Mouse (Mus musculus): ENCODE results near the gene Ror1. TPM values are rescaled to one million over a fixed set of nuclear protein-coding genes. Genes with fewer than 3 reads are reported as not detected.

The Ror1 gene
- polyA plus RNA-seq, 1 experiment from 2014 or later = 1.5 TPM

DNA sequence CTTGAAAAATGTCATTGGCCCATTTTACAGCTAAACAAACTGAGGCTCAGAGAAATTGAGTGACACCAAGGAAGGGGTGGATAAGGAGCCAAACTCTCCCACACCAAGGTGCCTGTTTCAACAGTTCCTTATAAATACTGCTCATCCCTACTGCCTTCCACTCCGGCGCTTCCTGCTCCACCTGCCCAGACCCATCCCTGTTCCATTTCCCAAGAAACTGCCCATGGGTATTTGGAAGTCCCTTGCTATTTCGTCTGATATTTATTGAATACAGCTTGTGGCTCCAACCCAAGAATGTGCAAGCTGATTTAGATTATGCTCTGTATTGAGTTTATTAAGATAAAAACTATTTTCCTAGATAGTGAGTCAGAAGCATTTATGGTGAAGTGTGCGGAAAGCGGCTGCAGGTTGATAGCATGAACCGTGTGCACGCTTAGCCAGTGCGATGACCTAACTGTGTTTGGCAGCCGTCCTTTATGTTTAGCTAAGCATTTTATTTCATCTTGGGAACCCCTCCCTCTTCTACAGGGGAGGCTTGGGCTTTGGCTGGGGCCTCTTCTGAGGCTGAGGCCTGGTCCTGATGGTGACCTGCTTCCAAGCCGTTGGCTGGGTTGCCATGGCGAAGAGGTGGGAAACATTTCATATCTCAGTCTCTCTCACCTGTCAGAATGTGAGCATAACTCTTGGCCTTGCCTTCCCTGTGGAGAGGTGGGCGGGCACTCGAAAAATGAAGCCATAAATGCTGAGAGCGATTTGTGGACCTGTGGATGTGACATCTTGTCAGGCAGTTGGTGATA, 229.3 kb downstream of the Ror1 start:
- H3K4me2 ChIP-seq (ENCODE audit: low read length) = no peak overlapping the region
- no peak for ATAC-seq (ENCODE audit: low FRiP score, low TSS enrichment)
- H3K36me3 ChIP-seq (ENCODE audit: control insufficient read depth, insufficient read depth, low read length) = no peaks in the 10 kb centered on the region
- H3K27ac ChIP-seq (replicated peaks; ENCODE audit: low read depth, low read length) = no peak overlapping the region
- H3K27me3 ChIP-seq (ENCODE audit: control insufficient read depth, insufficient read depth, low read length) = no peaks in the 10 kb centered on the region
- H3K9ac ChIP-seq (replicated peaks; ENCODE audit: low read length) = no peak overlapping the region
- WGBS = 87% methylated on average over 14 of the region's 14 CpGs
- no peak overlapping the region for H3K4me3 ChIP-seq (replicated peaks; ENCODE audit: low read depth, low read length)
- no peaks in the 10 kb centered on the region for H3K4me1 ChIP-seq (ENCODE audit: control insufficient read depth, insufficient read depth, low read length)
- H3K9me3 ChIP-seq (ENCODE audit: control insufficient read depth, low read length) = no peaks in the 10 kb centered on the region
- no peak for DNase-seq

DNA sequence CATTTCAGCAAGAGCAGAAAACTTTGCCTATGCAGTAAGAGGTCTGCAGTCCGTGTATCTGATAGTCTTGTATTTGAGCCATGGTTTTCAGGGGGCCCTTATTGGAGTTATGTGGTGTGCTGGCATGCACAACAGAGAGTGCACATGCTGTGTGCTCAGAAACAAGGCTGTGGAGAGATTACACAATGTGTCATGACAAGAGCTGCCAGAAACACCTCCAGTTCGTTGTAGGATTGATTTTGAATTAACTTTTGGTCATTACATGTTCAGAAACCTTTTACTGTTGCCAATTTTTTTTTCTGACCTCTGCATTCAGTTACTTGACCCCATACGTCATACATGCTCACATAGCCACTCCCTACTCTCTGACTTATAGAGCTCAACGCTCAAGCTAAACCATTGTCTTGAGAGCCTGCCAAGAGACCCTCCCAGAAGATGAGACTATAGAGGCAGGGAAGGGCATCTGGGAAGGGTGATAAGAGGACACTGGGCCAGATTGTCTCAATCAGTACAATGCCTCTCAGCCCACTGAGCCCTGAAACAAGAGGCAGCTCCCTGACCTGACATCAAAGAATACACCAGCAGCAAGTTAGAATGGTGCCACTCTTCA, 232.9 kb downstream of the Ror1 start:
- no peaks in the 10 kb centered on the region for H3K36me3 ChIP-seq (ENCODE audit: control insufficient read depth, insufficient read depth, low read length)
- ATAC-seq (ENCODE audit: low FRiP score, low TSS enrichment) = no peak
- no peak overlapping the region for H3K9ac ChIP-seq (replicated peaks; ENCODE audit: low read length)
- no peak overlapping the region for H3K4me2 ChIP-seq (ENCODE audit: low read length)
- H3K27ac ChIP-seq (replicated peaks; ENCODE audit: low read depth, low read length) = no peak overlapping the region
- WGBS = 51% methylated on average over 4 of the region's 4 CpGs
- H3K27me3 ChIP-seq (ENCODE audit: control insufficient read depth, insufficient read depth, low read length) = no peaks in the 10 kb centered on the region; the same call in 1 of the 2 replicates
- no peak for DNase-seq
- H3K9me3 ChIP-seq (ENCODE audit: control insufficient read depth, low read length) = no peaks in the 10 kb centered on the region
- H3K4me3 ChIP-seq (replicated peaks; ENCODE audit: low read depth, low read length) = no peak overlapping the region
- H3K4me1 ChIP-seq (ENCODE audit: control insufficient read depth, insufficient read depth, low read length) = no peaks in the 10 kb centered on the region

DNA sequence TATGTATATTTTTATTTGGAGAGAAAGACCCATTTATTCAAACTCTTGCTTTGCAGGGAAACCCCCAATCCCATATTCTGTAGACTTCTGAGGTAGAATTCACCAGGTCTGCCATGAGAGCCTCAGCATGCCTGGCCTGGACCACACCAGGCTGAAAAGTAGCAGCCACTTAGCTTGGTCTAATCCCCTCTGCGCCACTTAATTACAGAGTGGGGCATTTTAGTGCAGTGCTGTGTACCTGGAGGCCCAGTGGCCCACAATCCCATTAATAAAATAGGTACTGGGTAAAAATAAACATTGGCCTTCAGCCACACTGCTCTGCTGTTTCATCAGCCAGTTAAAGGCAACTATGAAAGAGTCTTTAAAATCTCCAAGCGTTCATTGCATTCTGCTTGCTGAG, 239.6 kb downstream of the Ror1 start:
- ATAC-seq (ENCODE audit: low FRiP score, low TSS enrichment) = no peak
- Histone ChIP-seq H3K4me3 (replicated peaks; ENCODE audit: low read depth, low read length) (no peak overlapping the region), H3K27me3 (ENCODE audit: control insufficient read depth, insufficient read depth, low read length) (no peaks in the 10 kb centered on the region; the same call in 1 of the 2 replicates), H3K4me2 (ENCODE audit: low read length) (no peak overlapping the region), H3K9ac (replicated peaks; ENCODE audit: low read length) (no peak overlapping the region), H3K36me3 (ENCODE audit: control insufficient read depth, insufficient read depth, low read length) (no peaks in the 10 kb centered on the region), H3K9me3 (ENCODE audit: control insufficient read depth, low read length) (no peaks in the 10 kb centered on the region), H3K27ac (replicated peaks; ENCODE audit: low read depth, low read length) (no peak overlapping the region), H3K4me1 (ENCODE audit: control insufficient read depth, insufficient read depth, low read length) (0 out of 2 replicates have a peak, but pooled peaks cover 6% of the 10 kb centered on the region)
- DNase-seq = no peak
- WGBS = 30% methylated on average over 2 of the region's 2 CpGs

DNA sequence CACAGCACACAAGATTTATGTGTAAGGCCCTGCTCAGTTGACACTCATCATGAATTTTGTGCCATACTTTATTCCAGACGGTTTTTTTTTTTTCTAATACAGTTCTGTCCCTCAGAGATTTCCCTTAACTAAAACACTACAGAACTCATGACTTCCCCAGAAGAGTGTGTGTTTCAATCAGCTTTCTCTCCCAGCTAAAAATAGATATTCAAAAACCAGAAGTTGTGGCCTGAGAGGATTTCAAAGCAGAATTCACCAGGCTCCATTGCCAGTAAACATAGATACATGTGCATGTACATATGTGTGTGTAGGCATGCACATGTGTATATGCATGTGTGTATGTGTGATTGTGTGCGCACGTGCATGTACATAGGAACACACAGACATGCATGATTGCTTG, 252.2 kb downstream of the Ror1 start:
- Histone ChIP-seq H3K4me3 (replicated peaks; ENCODE audit: low read depth, low read length) (no peak overlapping the region), H3K36me3 (ENCODE audit: control insufficient read depth, insufficient read depth, low read length) (no peaks in the 10 kb centered on the region), H3K9ac (replicated peaks; ENCODE audit: low read length) (no peak overlapping the region), H3K4me2 (ENCODE audit: low read length) (no peak overlapping the region), H3K4me1 (ENCODE audit: control insufficient read depth, insufficient read depth, low read length) (no peaks in the 10 kb centered on the region), H3K27me3 (ENCODE audit: control insufficient read depth, insufficient read depth, low read length) (no peaks in the 10 kb centered on the region), H3K27ac (replicated peaks; ENCODE audit: low read depth, low read length) (no peak overlapping the region), H3K9me3 (ENCODE audit: control insufficient read depth, low read length) (0 out of 2 replicates have a peak, but pooled peaks cover 11% of the 10 kb centered on the region)
- DNase-seq (no peak), ATAC-seq (ENCODE audit: low FRiP score, low TSS enrichment) (no peak)
- 88% methylated on average over 3 of the region's 3 CpGs for WGBS

DNA sequence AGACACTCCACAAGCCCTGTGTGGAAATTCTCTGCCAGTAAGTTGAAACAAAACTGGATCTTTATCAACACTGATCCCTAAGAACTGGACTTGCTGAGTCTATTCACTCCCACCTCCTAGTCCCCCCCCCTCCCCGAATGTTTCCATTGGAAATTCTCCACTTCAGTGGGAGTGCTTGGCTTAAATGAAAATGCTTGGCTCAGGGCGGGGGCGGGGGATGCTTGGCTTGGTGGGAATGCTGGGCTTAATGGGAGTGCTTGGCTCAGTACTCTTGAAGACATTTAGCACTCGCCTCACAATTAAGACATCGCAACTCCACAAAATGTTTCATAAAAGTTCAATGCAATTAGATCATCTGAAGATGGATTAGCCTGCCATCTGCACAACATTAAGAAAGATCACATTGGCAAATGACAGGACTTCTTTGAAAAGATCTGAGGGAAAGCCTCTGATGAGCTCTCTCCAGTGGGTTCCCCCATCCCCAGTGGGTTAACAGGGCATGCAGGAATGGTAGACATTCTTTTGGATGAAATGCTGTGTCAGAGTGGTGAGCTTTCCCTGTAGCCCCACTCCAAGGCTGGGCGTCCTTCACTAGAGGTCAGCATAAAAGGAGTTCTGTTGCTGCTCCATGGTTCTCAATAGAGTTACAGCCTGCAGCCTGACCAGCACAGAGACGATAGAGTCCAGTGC, 254.7 kb downstream of the Ror1 start:
- 89% methylated on average over 7 of the region's 7 CpGs for WGBS
- no peak for ATAC-seq (ENCODE audit: low FRiP score, low TSS enrichment)
- no peaks in the 10 kb centered on the region for H3K36me3 ChIP-seq (ENCODE audit: control insufficient read depth, insufficient read depth, low read length)

DNA sequence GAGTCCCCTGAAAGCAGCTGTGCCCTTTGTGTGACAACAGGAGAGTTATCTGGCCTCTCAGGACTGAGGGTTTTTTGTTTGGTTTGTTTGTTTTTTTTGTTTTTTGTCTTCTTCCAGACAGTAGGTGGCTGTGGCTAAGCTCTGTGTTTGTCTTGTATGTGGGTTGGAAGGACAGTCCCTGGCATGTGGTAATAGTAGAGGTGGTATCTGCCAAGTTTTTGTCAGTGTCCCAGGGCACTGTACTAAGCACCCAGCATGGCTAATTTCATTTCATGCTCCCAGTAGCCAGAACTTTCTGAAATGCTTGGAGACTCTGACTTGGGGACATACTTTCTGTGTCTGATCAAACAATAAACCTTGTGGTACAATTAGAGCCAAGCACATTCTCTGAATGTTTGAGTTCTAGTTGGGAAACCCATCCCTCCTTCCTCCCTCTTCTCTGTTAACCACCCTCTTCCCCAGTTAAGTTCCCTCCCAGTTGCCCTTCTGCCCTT, 256.3 kb downstream of the Ror1 start:
- H3K4me1 ChIP-seq (ENCODE audit: control insufficient read depth, insufficient read depth, low read length) = no peaks in the 10 kb centered on the region
- no peak overlapping the region for H3K9ac ChIP-seq (replicated peaks; ENCODE audit: low read length)
- H3K27me3 ChIP-seq (ENCODE audit: control insufficient read depth, insufficient read depth, low read length) = no peaks in the 10 kb centered on the region
- 0 out of 2 replicates have a peak, but pooled peaks cover 11% of the 10 kb centered on the region for H3K9me3 ChIP-seq (ENCODE audit: control insufficient read depth, low read length)
- H3K27ac ChIP-seq (replicated peaks; ENCODE audit: low read depth, low read length) = no peak overlapping the region
- ATAC-seq (ENCODE audit: low FRiP score, low TSS enrichment) (no peak), DNase-seq (no peak)
- no peaks in the 10 kb centered on the region for H3K36me3 ChIP-seq (ENCODE audit: control insufficient read depth, insufficient read depth, low read length)
- H3K4me2 ChIP-seq (ENCODE audit: low read length) = no peak overlapping the region
- H3K4me3 ChIP-seq (replicated peaks; ENCODE audit: low read depth, low read length) = no peak overlapping the region

More for the DNA sequence above, 254.7 kb downstream of the Ror1 start:
- H3K27me3 ChIP-seq (ENCODE audit: control insufficient read depth, insufficient read depth, low read length) = no peaks in the 10 kb centered on the region
- DNase-seq = no peak
- no peaks in the 10 kb centered on the region for H3K4me1 ChIP-seq (ENCODE audit: control insufficient read depth, insufficient read depth, low read length)
- no peak overlapping the region for H3K9ac ChIP-seq (replicated peaks; ENCODE audit: low read length)
- H3K4me3 ChIP-seq (replicated peaks; ENCODE audit: low read depth, low read length) = no peak overlapping the region
- H3K4me2 ChIP-seq (ENCODE audit: low read length) = no peak overlapping the region
- no peak overlapping the region for H3K27ac ChIP-seq (replicated peaks; ENCODE audit: low read depth, low read length)
- H3K9me3 ChIP-seq (ENCODE audit: control insufficient read depth, low read length) = 0 out of 2 replicates have a peak, but pooled peaks cover 11% of the 10 kb centered on the region

DNA sequence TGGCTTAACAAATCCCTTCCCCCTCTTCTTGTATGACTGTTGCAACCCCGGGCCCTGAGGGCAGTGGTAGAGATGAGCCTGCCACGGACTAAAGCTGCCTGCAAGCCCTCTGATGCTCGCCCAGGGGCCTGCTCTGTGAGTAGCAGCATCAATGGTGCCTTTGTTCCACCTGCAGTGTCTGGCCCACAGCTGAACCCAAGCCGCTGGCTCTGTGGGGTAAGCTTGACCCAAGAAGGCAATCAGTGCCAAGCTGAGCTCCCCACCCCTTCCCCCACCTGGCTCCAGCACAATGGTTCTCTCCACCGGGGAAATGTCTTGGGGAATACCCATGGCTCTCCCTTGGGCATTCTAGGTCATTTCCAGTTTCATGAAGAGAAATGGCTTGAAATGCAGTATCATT, 260.0 kb downstream of the Ror1 start:
- ATAC-seq (ENCODE audit: low FRiP score, low TSS enrichment) = no peak
- Histone ChIP-seq H3K4me1 (ENCODE audit: control insufficient read depth, insufficient read depth, low read length) (no peaks in the 10 kb centered on the region), H3K9me3 (ENCODE audit: control insufficient read depth, low read length) (0 out of 2 replicates have a peak, but pooled peaks cover 11% of the 10 kb centered on the region), H3K36me3 (ENCODE audit: control insufficient read depth, insufficient read depth, low read length) (no peaks in the 10 kb centered on the region), H3K27ac (replicated peaks; ENCODE audit: low read depth, low read length) (no peak overlapping the region), H3K9ac (replicated peaks; ENCODE audit: low read length) (no peak overlapping the region), H3K4me2 (ENCODE audit: low read length) (no peak overlapping the region), H3K27me3 (ENCODE audit: control insufficient read depth, insufficient read depth, low read length) (no peaks in the 10 kb centered on the region), H3K4me3 (replicated peaks; ENCODE audit: low read depth, low read length) (no peak overlapping the region)
- WGBS = 61% methylated on average over 5 of the region's 5 CpGs
- no peak for DNase-seq

DNA sequence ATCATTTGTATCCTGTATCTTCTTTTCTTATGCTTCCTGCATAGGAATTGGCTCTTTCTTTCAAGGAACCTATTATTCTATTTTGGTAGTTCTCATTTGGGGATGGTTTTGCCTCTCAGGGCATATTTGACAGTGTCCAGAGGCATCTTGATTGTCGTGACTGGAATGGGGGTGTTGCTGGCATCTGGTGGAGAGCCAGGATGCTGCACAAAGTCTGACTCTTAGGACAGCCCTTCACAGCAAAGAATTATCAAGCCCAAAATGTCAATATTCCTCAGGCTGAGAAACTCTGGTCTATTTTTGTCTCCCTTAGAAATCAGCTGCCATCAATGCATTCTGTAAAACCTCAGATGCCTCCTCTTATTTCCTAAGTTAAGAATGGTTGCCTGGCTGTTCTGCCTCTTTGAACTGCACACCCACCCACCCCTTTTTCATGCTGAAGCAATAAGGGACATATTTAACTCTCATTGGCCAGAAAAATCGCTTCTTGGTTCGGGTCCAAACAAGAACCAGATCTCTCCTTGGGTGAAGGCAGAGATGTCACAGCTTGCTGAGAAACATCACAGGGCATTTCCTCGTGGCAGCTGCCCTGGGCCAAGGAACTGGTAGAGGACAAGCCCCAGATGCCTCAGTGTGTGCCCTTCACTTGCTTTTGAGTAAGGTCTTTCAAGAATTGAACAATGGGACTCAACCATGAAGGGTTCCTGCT, 262.4 kb downstream of the Ror1 start:
- DNase-seq = no peak
- Histone ChIP-seq H3K36me3 (ENCODE audit: control insufficient read depth, insufficient read depth, low read length) (no peaks in the 10 kb centered on the region), H3K9me3 (ENCODE audit: control insufficient read depth, low read length) (no peaks in the 10 kb centered on the region), H3K4me2 (ENCODE audit: low read length) (no peak overlapping the region), H3K4me3 (replicated peaks; ENCODE audit: low read depth, low read length) (no peak overlapping the region), H3K9ac (replicated peaks; ENCODE audit: low read length) (no peak overlapping the region), H3K27me3 (ENCODE audit: control insufficient read depth, insufficient read depth, low read length) (no peaks in the 10 kb centered on the region), H3K27ac (replicated peaks; ENCODE audit: low read depth, low read length) (no peak overlapping the region), H3K4me1 (ENCODE audit: control insufficient read depth, insufficient read depth, low read length) (no peaks in the 10 kb centered on the region)
- ATAC-seq (ENCODE audit: low FRiP score, low TSS enrichment) = no peak
- 80% methylated on average over 4 of the region's 4 CpGs for WGBS

All from midbrain, embryonic 14.5 days (tissue).